Mouse (Mus musculus): ENCODE measurements around the gene Optc.

The Optc gene

GRCm38 (mm10) chr1:133882283-133883217 is 25.2 kb downstream of the Optc start:
- DNase-seq (ENCODE audit: low read depth), result no peak

- DNase-seq (ENCODE audit: low read depth), result no peak
Observed at GRCm38 (mm10) chr1:133881813-133882212, 26.0 kb downstream of the Optc start.

DNA sequence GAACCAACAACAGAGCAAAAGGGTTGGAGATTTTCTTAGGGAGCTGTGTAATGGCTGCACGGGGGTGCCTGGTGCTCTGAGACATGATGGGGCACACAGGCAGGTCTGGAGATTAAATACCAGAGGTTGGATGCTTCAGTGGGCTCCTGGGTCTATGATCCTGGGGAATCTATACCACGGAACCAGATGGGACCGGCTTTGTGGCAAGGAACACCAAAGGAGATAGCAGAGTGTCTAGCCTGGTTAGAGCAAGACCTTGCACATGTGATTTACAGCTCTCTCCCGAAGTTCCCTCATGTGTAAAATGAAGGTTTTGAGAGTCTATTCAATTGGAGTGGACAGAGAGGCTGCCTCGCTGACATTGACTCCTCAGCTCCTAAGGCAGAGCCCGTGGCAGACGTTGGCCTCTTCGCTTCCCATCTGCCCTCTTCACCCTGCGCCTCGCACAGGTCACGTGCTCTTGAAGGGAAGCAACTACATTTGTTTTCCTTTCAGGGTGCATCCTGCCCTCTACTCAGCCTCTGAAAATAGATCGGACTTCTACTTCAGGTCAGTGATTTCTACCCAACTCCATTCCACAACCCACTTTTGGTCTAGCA is 28.9 kb downstream of the Optc start:
- DNase-seq (ENCODE audit: low read depth), result no peak

- no peak for DNase-seq (ENCODE audit: low read depth)
Observed at GRCm38 (mm10) chr1:133876936-133877335, 30.9 kb downstream of the Optc start.

- DNase-seq (ENCODE audit: low read depth), result no peak
Observed at GRCm38 (mm10) chr1:133873086-133873813, 34.5 kb downstream of the Optc start.

DNA sequence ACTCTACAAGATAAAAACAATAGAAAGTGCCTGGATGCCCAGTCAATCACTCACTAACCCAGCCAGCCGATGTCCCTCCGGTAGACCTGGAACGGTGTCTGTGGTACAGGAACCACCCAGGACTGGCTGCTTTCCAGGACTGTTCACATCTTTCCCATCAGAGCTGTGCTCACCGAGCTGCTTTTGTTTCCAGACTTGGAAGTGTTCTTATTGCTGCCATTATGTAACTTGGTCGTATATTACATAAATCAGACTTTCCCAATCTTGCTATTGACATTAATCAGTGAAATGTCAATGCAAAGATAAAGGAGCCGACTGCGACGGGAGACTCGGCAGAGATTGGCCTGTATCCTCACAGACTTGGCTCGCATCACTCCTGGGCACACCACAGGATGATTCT is 36.6 kb downstream of the Optc start:
- DNase-seq (ENCODE audit: low read depth), result no peak

DNA sequence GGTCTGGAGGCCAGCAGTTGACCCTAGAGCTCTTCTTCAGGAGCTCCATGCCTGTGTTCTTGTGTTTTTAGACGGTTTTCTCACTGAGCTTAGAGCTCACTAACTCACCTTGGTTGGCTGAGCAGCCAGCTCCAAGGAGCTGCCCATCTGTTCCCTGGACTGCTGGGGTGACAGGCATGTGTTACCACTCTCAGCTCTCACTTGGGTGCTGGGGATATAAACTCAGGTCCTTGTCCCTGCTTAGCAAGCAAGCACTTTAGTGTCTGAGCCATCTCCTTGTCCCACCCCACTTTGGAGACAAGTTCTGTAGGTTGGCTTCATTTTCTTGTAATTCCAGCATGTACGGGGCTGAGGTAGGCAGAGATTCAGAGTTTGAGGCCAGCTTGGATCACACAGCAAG is 38.6 kb downstream of the Optc start:
- DNase-seq (ENCODE audit: low read depth), result no peak

DNA sequence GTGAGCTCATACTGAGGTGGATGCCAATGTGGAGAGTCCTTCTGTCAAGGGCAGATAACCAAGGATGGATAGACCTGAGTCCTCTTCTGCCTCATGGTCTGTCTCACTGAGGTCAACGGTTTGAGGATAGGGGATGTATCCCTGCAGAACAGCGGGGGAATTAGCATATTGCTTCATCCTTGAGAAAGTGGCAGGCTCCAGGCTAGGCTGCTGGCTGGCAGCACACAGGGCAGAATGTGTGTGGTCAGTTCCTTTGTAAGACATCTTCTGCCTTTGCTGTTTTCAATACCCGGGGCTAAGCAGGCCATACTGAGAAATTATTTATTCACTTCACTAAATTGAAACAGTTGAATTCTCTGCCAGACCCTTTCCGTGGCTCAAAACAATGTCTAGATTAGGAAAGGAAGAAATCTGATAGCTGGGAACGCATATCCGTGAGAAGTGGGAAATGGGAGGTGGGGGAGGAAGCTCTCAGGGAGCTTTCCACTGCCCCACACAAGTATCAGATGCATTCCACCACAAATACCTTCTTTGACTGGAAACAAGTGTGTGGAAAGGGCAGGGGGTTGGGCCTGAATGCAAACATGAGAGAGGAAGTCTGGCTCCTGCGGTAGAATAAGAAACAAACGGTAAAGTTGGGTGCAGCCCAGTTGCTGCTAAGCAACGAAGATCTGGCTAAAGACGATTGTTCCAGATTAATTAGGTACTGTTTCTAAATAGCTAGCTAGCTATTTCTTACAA is 44.4 kb downstream of the Optc start:
- DNase-seq (ENCODE audit: low read depth), result no peak

DNA sequence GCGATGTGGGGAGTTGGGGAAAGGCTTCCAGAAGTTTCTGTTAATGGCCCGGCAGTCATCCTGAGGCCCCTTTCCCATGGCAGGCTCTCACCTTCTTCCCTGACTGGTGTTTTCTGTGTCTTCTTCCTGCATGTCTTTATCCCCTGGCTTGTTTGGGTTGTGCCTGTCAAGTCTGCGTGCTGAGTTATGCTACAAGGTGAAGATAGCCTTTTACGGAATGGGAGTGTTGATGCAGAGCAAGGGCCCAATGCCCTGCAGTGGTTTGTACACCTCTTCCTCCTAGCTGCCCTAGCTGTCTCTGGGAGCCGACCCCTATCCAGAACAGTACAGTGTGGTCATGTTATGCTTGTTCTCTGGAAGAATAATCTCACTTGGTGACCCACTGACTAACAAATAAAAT is 46.8 kb downstream of the Optc start:
- no peak for DNase-seq (ENCODE audit: low read depth)

DNA sequence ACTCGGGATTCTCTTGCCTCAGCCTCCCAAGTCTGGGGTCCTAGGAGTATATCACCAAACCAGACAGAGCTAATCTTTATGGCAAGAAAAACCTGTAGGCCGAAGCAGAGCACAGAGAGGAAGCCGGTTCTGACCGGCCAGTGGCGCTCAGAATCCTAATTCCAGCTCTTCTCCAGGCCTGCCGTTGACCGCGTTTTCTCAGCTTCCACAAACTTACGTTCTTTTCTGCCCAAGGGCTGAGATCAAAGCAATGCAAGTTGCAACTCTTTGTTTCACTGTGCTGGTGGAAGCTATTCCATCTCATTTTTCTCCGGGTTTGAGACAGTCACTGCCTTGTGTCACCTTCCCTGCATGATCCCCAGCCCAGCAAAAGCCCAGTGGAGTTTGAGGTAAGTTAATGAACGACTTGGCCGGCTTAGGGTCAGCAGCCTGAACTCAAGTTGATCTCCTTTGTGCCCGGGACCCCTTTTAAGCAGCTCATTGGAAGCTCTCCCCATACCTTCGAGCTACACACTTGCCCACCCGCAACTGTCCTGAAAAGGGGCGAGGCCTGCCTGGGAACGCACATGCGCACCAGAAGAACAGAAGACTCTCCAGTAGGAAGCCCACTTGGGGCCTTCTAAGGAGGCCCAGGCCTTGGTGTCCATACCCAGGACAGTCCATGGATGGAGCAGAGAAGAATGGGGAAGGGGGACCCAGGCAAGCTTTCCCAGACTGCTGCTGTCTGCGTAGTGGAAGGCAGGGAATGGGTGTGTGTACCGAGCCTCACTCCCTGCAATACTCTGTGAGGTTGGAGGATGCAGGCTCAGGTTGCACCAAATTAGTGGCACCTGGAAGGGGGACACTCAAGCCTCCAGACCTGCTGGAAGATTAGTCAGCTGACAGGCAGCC is 47.7 kb downstream of the Optc start:
- no peak for DNase-seq (ENCODE audit: low read depth)

- no peak for DNase-seq (ENCODE audit: low read depth)
Observed at GRCm38 (mm10) chr1:133859257-133859656, 48.5 kb downstream of the Optc start.

GRCm38 (mm10) chr1:133857781-133858180 is 50.0 kb downstream of the Optc start:
- DNase-seq (ENCODE audit: low read depth), result no peak

- no peak for DNase-seq (ENCODE audit: low read depth)
Observed at GRCm38 (mm10) chr1:133857171-133857570, 50.6 kb downstream of the Optc start.

DNA sequence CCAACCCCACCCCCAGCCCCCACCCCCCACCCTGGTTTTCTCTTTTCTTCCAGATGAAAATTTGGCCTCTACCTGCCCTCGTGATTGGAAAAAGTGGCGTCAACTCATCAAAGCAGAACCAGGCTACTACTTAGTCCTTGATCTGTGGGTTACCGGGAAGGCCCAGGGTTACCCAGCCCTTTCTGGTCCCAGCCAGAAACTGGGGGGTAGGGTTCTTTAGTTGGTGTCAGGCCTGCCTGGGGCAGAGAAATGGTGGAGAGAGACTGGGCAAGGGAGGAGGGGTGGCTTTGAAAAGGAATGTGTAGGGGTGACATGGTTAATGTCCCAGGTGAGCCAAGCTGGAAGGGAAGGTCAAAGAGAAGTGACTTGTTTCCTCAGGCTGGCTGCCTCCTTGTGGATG is 51.1 kb downstream of the Optc start:
- no peak for DNase-seq (ENCODE audit: low read depth)

- no peak for DNase-seq (ENCODE audit: low read depth)
Observed at GRCm38 (mm10) chr1:133856133-133856541, 51.7 kb downstream of the Optc start.

GRCm38 (mm10) chr1:133855274-133856017 is 52.4 kb downstream of the Optc start:
- DNase-seq (ENCODE audit: low read depth), result no peak

- DNase-seq (ENCODE audit: low read depth), result peak; percentile 78
Observed at GRCm38 (mm10) chr1:133854421-133855273, 53.2 kb downstream of the Optc start.
